Mouse (Mus musculus) liver, adult 2 months (tissue): ENCODE data around the gene Selenof.

Source experiments
- CTCF ChIP-seq: fragments of 200-500 bp; IDR thresholded peaks from 2 replicates; pipeline ENCODE4 v1.5.1; 2011; ENCODE audit warnings: low read depth, low read length, control low read depth
- POLR2A ChIP-seq: fragments of 200-500 bp; IDR thresholded peaks from 2 replicates; pipeline ENCODE4 v1.6.1; 2011; ENCODE audit warnings: low read length, control low read depth; ENCODE audit not compliant: insufficient read depth; ENCODE audit errors: extremely low read depth

DNA sequence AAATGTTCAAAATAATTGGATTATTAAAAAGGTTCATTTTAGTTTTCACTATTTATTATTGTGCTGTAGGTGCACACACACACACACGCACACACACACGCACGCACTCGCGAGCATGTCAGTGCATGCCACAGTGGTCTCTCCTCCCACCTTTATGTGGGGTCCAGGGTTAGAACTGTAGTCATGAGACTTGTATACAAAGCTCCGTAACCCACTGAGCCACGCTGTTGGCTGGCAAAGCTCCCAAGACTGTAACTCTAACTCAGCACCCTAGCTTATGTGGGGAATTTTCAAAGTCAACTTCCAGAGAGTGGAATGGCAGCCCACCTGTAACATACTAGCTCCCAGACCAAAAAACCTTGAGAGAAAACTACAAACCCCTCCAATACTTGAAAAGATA, 25.0 kb upstream of the Selenof start:
- TF ChIP-seq POLR2A (no peak), CTCF (no peak)
